Mouse (Mus musculus): ENCODE data around the gene Foxp1. TPM values are rescaled to one million over a fixed set of nuclear protein-coding genes. Genes with fewer than 3 reads are reported as not detected.

Gene Foxp1
- polyA plus RNA-seq, 1 experiment from 2014 or later, result 77.5 TPM

DNA sequence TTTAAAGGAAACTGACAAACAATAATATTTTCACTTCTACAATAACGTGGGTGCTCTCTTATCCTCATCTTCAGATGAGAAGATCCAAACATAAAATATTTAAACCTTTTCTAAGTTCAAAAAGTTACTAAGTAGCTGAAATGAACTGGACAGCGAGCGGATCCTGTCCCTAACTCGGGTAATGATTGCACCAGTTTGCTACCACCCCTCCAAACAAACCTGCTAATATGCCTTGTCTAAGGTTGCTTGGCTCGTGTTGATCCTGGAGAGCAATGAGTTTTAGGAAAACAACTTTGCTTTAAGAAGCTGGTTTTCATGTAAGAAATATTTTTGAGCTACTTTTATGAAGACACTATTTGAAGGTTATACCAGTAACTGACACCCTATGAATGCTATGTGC, 197.1 kb downstream of the Foxp1 start:
- no peak overlapping the region for H3K4me3 ChIP-seq (replicated peaks)
- H3K4me2 ChIP-seq (replicated peaks), result no peak overlapping the region
- peaks cover 14% of the 10 kb centered on the region for H3K4me1 ChIP-seq
- no peak overlapping the region for H3K9ac ChIP-seq
- no peaks in the 10 kb centered on the region for H3K9me3 ChIP-seq (replicated peaks)
- H3K27me3 ChIP-seq, result no peaks in the 10 kb centered on the region
- no peak overlapping the region for H3K27ac ChIP-seq (replicated peaks)
- H3K36me3 ChIP-seq, result no peaks in the 10 kb centered on the region
- 87% methylated on average over 5 of the region's 5 CpGs for WGBS
- ATAC-seq (ENCODE audit: insufficient number of reproducible peaks, low FRiP score, low TSS enrichment, low read depth), result no peak

DNA sequence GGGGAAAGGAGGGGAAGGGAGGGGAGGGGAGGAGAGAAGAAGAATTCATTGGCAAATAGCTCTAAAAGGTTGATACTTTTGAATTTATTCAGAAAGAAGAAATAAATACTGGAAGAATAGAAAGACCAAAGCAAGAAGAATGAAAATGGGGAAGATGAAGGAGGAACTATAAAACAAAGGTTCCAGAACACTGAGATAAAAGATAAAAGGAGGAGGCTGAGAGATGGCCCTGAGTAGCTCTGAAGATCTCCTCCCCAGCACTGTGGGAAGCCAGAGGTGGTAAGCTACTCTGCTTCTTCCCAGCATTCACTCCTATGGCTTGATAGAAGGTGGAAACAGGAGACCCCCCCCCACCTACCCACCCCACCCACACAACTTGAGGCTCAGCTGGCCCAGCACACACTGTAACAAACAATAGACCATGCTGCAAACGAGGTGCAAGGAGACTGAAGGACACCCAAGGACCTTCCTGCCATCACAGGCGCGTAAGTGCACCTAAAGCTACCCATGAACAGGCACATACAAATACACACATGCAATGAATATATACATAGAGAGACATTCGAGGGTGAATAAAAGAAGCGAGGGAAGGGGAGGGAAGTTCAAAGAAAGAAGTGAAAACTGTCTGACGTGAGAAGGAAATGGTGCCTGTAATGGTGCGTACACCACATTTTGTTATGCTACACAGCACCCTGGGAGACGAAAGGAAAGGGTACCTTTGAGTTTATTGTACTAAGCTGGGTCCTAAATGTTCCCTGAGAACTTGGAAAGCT, 200.2 kb downstream of the Foxp1 start:
- no peak for ATAC-seq (ENCODE audit: insufficient number of reproducible peaks, low FRiP score, low TSS enrichment, low read depth)
- H3K9ac ChIP-seq, result no peak overlapping the region
- no peak overlapping the region for H3K4me3 ChIP-seq (replicated peaks)
- no peak overlapping the region for H3K27ac ChIP-seq (replicated peaks)
- H3K27me3 ChIP-seq, result no peaks in the 10 kb centered on the region
- no peaks in the 10 kb centered on the region; the same call in 1 of the 2 replicates for H3K4me1 ChIP-seq
- no peaks in the 10 kb centered on the region for H3K36me3 ChIP-seq
- H3K4me2 ChIP-seq (replicated peaks), result no peak overlapping the region
- no peaks in the 10 kb centered on the region for H3K9me3 ChIP-seq (replicated peaks)
- WGBS, result 83% methylated on average over 8 of the region's 8 CpGs

DNA sequence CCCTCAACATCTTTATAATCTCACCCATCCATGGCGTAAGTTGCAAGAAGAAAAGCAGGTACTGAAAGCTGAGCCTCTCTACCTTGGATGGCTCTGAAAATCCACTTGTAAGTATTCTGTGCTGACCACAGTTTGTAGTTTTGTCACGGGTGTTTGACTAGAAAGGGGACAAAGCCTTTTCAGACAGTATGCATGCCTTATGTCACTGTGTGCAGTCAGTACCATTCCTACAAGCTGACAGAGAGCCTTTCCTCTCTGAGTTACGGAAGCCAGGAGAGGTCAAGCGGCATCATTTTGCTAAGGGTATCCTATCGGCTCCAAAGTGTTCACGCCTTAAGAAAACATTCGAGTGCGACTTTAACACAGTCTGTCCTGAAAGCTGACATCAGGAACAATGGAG, 202.1 kb downstream of the Foxp1 start:
- no peak for ATAC-seq (ENCODE audit: insufficient number of reproducible peaks, low FRiP score, low TSS enrichment, low read depth)
- H3K4me3 ChIP-seq (replicated peaks), result no peak overlapping the region
- 79% methylated on average over 8 of the region's 8 CpGs for WGBS
- H3K4me2 ChIP-seq (replicated peaks), result no peak overlapping the region
- no peak overlapping the region for H3K27ac ChIP-seq (replicated peaks)
- no peak overlapping the region for H3K9ac ChIP-seq
- no peaks in the 10 kb centered on the region; the same call in 1 of the 2 replicates for H3K4me1 ChIP-seq
- no peaks in the 10 kb centered on the region for H3K9me3 ChIP-seq (replicated peaks)
- H3K27me3 ChIP-seq, result no peaks in the 10 kb centered on the region
- no peaks in the 10 kb centered on the region for H3K36me3 ChIP-seq

DNA sequence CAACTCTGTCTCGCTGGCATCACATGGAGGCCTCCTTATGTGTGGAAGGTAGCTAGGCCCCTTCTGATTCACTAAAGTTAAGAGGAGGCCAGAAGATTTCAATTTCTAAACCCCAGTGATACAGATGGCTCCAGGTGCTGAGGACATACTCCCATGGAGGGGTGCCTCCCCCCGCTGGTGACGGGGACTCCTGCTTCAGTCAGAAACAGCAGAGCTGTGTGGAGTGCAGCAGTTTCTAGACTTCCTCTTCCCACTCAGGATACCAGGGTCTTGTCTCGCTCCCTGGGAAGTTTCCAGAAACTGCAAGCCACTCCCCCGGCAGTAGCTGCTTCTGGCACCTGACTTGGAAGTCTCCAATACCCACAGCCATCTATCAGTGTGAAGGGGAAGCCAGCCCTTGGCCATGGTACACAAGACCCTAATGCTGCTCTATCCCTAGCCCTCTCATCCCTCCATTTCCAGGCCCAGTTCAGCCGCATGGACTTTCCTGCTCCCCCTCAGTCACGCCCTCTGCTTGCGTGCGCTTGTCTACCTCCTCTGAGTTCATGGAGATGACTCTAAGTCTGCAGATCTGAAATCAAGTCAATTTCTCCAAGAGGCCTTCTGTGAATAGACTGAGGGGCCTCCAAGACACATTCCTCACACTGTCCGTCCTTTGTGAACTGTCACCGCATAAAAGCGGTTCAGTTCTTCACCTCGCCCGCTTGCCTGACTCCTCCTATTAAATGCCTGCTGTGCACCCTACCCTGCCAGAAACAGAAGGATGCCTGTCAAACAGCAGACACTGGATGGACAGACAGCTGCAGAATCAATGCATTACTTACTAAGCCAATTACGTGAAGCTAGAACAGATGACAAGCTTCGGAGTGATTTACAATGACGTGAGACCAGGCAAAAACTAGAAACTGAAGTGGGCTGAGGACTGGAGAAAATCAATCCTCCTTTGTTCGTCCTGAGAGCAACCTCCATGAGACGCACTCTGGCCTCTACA, 202.8 kb downstream of the Foxp1 start:
- Histone ChIP-seq H3K4me2 (replicated peaks) (no peak overlapping the region), H3K36me3 (no peaks in the 10 kb centered on the region), H3K9ac (no peak overlapping the region), H3K4me3 (replicated peaks) (no peak overlapping the region), H3K9me3 (replicated peaks) (no peaks in the 10 kb centered on the region), H3K27ac (replicated peaks) (no peak overlapping the region), H3K27me3 (no peaks in the 10 kb centered on the region), H3K4me1 (no peaks in the 10 kb centered on the region; the same call in 1 of the 2 replicates)
- WGBS, result 71% methylated on average over 19 of the region's 19 CpGs
- ATAC-seq (ENCODE audit: insufficient number of reproducible peaks, low FRiP score, low TSS enrichment, low read depth), result no peak

DNA sequence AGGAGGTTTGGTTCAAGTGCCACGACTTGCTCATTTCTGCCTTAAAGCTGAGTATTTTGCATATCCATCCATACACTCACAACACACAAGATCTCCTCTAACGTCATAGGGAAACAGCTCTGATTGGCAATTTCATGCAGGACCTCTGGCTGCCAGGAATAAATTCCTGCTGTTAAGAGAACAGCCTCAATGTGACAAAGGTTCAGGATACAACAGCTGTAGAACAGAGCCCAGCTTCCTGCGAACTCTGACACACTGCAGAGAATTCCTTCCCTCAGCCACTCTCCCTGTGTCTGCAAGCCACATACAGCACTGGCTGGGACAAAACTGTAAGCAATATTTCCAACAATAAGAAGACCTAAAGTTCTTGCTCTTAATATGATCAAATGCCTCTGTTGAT, 207.8 kb downstream of the Foxp1 start:
- no peaks in the 10 kb centered on the region for H3K36me3 ChIP-seq
- no peak overlapping the region for H3K4me3 ChIP-seq (replicated peaks)
- no peaks in the 10 kb centered on the region for H3K27me3 ChIP-seq
- 45% methylated on average over 3 of the region's 3 CpGs for WGBS
- no peak for ATAC-seq (ENCODE audit: insufficient number of reproducible peaks, low FRiP score, low TSS enrichment, low read depth)
- no peaks in the 10 kb centered on the region for H3K9me3 ChIP-seq (replicated peaks)
- no peak overlapping the region for H3K9ac ChIP-seq
- no peak overlapping the region for H3K4me2 ChIP-seq (replicated peaks)
- H3K4me1 ChIP-seq, result no peaks in the 10 kb centered on the region
- no peak overlapping the region for H3K27ac ChIP-seq (replicated peaks)

DNA sequence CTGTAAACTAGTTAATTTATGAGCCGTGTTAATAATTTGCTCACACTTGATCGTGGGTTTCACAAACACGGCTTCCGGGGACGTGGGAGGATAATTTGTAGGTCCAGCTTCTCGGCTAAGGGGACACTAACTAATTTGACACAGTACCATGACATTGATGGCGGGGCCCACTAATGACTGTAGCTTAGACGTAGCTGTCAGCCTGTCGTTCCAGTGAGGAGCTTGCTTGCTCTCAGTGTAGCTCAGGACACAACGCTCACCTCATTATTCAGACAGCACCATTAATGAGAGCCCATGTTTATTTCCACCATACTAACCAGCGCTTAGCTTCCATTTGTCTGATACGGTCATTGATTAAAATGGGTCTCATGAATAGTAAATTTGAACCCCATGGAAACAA, 212.0 kb downstream of the Foxp1 start:
- Histone ChIP-seq H3K9ac (no peak overlapping the region), H3K27me3 (no peaks in the 10 kb centered on the region; the same call in 1 of the 2 replicates), H3K9me3 (replicated peaks) (no peaks in the 10 kb centered on the region), H3K4me2 (replicated peaks) (no peak overlapping the region), H3K27ac (replicated peaks) (no peak overlapping the region), H3K36me3 (no peaks in the 10 kb centered on the region), H3K4me3 (replicated peaks) (no peak overlapping the region), H3K4me1 (no peaks in the 10 kb centered on the region)
- no peak for ATAC-seq (ENCODE audit: insufficient number of reproducible peaks, low FRiP score, low TSS enrichment, low read depth)
- 78% methylated on average over 12 of the region's 12 CpGs for WGBS

DNA sequence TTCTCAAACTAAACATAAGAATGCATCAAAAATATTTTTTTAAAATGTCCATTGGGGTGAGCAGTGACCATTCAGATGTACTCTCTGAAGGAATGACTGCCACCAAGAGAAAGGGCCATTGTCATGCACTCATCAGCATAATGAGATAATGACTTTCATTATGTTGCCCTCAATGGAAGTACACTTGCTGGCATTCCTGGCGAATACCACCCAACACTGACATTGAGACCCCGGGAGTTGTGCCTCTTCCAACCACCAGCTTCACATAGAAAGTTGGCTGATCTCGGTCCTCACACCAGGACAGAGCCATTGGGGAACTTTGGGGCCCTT, 212.4 kb downstream of the Foxp1 start:
- H3K4me3 ChIP-seq (replicated peaks), result no peak overlapping the region
- no peak overlapping the region for H3K9ac ChIP-seq
- WGBS, result 73% methylated on average over 3 of the region's 3 CpGs
- no peaks in the 10 kb centered on the region; the same call in 1 of the 2 replicates for H3K27me3 ChIP-seq
- no peak overlapping the region for H3K27ac ChIP-seq (replicated peaks)
- no peaks in the 10 kb centered on the region for H3K4me1 ChIP-seq
- no peaks in the 10 kb centered on the region for H3K36me3 ChIP-seq
- no peaks in the 10 kb centered on the region for H3K9me3 ChIP-seq (replicated peaks)
- no peak for ATAC-seq (ENCODE audit: insufficient number of reproducible peaks, low FRiP score, low TSS enrichment, low read depth)
- no peak overlapping the region for H3K4me2 ChIP-seq (replicated peaks)

DNA sequence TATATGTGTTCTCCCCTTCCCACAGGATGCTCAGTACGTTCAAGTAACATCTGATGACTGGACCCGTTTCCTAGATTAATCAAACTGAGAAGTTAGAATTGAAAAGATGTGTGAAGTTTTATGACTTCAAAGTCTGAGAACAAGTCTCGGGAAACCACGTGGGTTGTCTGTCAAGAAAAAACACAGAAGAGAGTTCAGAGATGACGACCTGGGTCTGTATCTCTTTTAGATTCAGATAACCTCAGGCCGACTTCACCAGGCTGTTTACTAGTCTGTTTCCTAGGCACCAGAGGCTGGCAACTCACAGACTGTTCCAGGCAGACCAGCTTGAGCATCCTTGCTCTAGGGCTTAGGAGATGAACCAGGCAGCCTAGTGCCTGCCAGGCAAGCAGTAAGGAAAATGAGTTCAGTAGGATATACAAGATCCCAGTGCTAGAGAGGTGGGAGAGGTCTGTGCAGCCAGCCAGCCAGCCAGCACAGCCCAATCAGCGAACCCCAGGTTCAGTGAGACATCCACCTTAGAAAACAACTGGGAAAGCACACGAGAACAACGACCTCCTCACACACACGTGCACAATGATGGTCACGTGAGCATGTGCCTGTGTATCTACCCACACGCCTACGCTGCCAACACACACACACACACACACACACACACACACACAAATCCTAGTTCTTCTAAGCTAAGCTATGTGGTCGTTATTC, 212.9 kb downstream of the Foxp1 start:
- WGBS, result 73% methylated on average over 14 of the region's 14 CpGs
- no peak overlapping the region for H3K9ac ChIP-seq
- H3K9me3 ChIP-seq (replicated peaks), result no peaks in the 10 kb centered on the region
- no peak overlapping the region for H3K4me3 ChIP-seq (replicated peaks)
- no peaks in the 10 kb centered on the region; the same call in 1 of the 2 replicates for H3K27me3 ChIP-seq
- no peak overlapping the region for H3K27ac ChIP-seq (replicated peaks)
- no peaks in the 10 kb centered on the region for H3K4me1 ChIP-seq
- no peak for ATAC-seq (ENCODE audit: insufficient number of reproducible peaks, low FRiP score, low TSS enrichment, low read depth)
- H3K4me2 ChIP-seq (replicated peaks), result no peak overlapping the region
- no peaks in the 10 kb centered on the region for H3K36me3 ChIP-seq

DNA sequence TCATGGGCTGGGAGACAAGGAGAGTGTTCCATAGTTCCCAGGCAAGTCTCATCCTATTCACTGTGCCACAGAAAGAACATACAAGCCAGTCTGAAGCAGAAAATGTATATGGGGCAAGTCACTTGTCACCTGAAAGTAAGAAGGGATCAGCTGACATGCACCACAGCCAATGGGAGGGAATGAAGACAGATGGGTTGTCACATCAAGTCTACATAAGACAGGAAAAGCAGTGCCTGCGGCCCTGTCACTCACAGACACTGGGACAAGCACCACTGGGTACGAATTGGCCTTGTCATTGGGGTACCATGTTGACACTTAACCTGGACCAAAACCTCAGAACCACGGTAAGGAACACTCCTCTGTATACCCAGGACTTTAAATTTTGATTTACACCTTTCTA, 216.8 kb downstream of the Foxp1 start:
- no peak for ATAC-seq (ENCODE audit: insufficient number of reproducible peaks, low FRiP score, low TSS enrichment, low read depth)
- H3K4me3 ChIP-seq (replicated peaks), result no peak overlapping the region
- H3K4me1 ChIP-seq, result no peaks in the 10 kb centered on the region
- no peak overlapping the region for H3K27ac ChIP-seq (replicated peaks)
- WGBS, result 84% methylated on average over 3 of the region's 3 CpGs
- no peaks in the 10 kb centered on the region; the same call in 1 of the 2 replicates for H3K27me3 ChIP-seq
- H3K9me3 ChIP-seq (replicated peaks), result no peaks in the 10 kb centered on the region
- no peaks in the 10 kb centered on the region for H3K36me3 ChIP-seq
- no peak overlapping the region for H3K4me2 ChIP-seq (replicated peaks)
- H3K9ac ChIP-seq, result no peak overlapping the region

DNA sequence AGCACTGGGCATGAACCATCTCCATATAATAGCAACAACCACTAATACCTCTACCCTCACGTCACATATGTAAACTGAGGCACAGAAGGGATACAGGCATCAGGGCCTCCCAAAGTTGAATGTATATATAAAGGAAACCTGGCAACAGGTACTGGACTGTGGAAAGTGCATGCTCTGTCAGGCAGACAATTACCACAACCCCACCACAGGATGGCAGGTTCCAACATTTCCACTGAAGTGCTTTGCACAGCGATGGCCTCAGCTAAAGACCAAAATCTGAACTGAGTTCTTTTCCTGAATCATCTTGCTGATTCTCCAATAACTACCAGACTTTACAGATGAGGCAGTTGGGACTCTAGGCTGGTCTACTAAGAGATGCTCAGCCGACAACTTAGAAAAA, 217.3 kb downstream of the Foxp1 start:
- no peaks in the 10 kb centered on the region; the same call in 1 of the 2 replicates for H3K27me3 ChIP-seq
- no peak overlapping the region for H3K4me2 ChIP-seq (replicated peaks)
- H3K4me3 ChIP-seq (replicated peaks), result no peak overlapping the region
- ATAC-seq (ENCODE audit: insufficient number of reproducible peaks, low FRiP score, low TSS enrichment, low read depth), result no peak
- WGBS, result 85% methylated on average over 3 of the region's 3 CpGs
- no peak overlapping the region for H3K27ac ChIP-seq (replicated peaks)
- H3K9ac ChIP-seq, result no peak overlapping the region
- no peaks in the 10 kb centered on the region for H3K4me1 ChIP-seq
- no peaks in the 10 kb centered on the region for H3K9me3 ChIP-seq (replicated peaks)
- no peaks in the 10 kb centered on the region for H3K36me3 ChIP-seq
